Mouse (Mus musculus) CD4-positive, CD25-positive, alpha-beta regulatory T cell, adult 2 months (primary cell): Measurements from ENCODE around the gene Itgae.

Experiments
- DNase-seq: peaks from one replicate; pipeline ENCODE4 v3.0.0-alpha.2; 2012; ENCODE audit warnings: low read depth, low spot score

Itgae gene

GRCm38 (mm10) chr11:73092877-73093276 lies 2.5 kb downstream of the Itgae start:
- DNase-seq = no peak

- peak; percentile 54 for DNase-seq
Measured at GRCm38 (mm10) chr11:73094231-73094995, 4.0 kb downstream of the Itgae start.

GRCm38 (mm10) chr11:73098860-73099259 lies 8.5 kb downstream of the Itgae start:
- DNase-seq = no peak

- peak; percentile 50 for DNase-seq
Measured at GRCm38 (mm10) chr11:73099976-73100750, 9.8 kb downstream of the Itgae start.

GRCm38 (mm10) chr11:73101308-73101707 lies 10.9 kb downstream of the Itgae start:
- peak; percentile 47 for DNase-seq

- DNase-seq = peak; percentile 52
Measured at GRCm38 (mm10) chr11:73105246-73105645, 14.9 kb downstream of the Itgae start.

- DNase-seq = peak; percentile 44
Measured at GRCm38 (mm10) chr11:73107358-73107757, 17.0 kb downstream of the Itgae start.

GRCm38 (mm10) chr11:73108195-73108897 lies 18.0 kb downstream of the Itgae start:
- DNase-seq = peak; percentile 65

- peak; percentile 27 for DNase-seq
Measured at GRCm38 (mm10) chr11:73108898-73109625, 18.7 kb downstream of the Itgae start.

GRCm38 (mm10) chr11:73109941-73110340 lies 19.6 kb downstream of the Itgae start:
- DNase-seq = no peak

GRCm38 (mm10) chr11:73111414-73111813 lies 21.0 kb downstream of the Itgae start:
- DNase-seq = no peak

- DNase-seq = no peak
Measured at GRCm38 (mm10) chr11:73126495-73126894, 36.1 kb downstream of the Itgae start.

- peak; percentile 84 for DNase-seq
Measured at GRCm38 (mm10) chr11:73131020-73131419, 40.6 kb downstream of the Itgae start.

- peak; percentile 25 for DNase-seq
Measured at GRCm38 (mm10) chr11:73132999-73133398, 42.6 kb downstream of the Itgae start.

GRCm38 (mm10) chr11:73134222-73134621 lies 43.8 kb downstream of the Itgae start:
- no peak for DNase-seq

GRCm38 (mm10) chr11:73136587-73136986 lies 46.2 kb downstream of the Itgae start:
- DNase-seq = peak; percentile 55

- DNase-seq = peak; percentile 46
Measured at GRCm38 (mm10) chr11:73137116-73137515, 46.7 kb downstream of the Itgae start.

- peak; percentile 94 for DNase-seq
Measured at GRCm38 (mm10) chr11:73137591-73138501, 47.5 kb downstream of the Itgae start, which contains the start of gene Haspin. TSS of gene Haspin (minus strand) at chr11:73138294.

- DNase-seq = no peak
Measured at GRCm38 (mm10) chr11:73144261-73144681, 53.9 kb downstream of the Itgae start.
